Mouse (Mus musculus) left cerebral cortex, adult 18-20 months (tissue): ENCODE data around the gene Tmprss4. TPM values are rescaled to one million over a fixed set of nuclear protein-coding genes. Genes with fewer than 3 reads are reported as not detected.

Experiments used
- DNase-seq, 2 experiments: peaks; one replicate each; pipeline ENCODE4 v3.0.0; 2021 to 2022; ENCODE audit warnings: low spot score in 2 of 2, mixed read lengths in 1 of 2
- long read RNA-seq, 2 experiments: library from polyadenylated mRNA; stranded (forward); transcript quantifications; one replicate each; pipeline ENCODE4 v2.0.0; 2021
- total RNA-seq, 2 experiments: library from RNA; stranded (reverse); gene quantifications; 2 replicates each; pipeline ENCODE4 v1.2.3; 2021

Gene Tmprss4
- under 1 TPM in 1 of 2 experiments, not detected in 1; 0.28 TPM for total RNA-seq
- long read RNA-seq, experiment 1, partial matches to known transcripts = 0 of 2 reads
- long read RNA-seq, experiment 1, other reads (novel, unspliced or antisense) = 2 of 2 reads
- long read RNA-seq, experiment 2 = 0 reads

GRCm38 (mm10) chr9:45203797-45204410, at the start of gene Tmprss4:
TSS of gene Tmprss4 (minus strand) at chr9:45204092.
- no peak for DNase-seq

GRCm38 (mm10) chr9:45252395-45252794, 48.5 kb upstream of the Tmprss4 start:
- DNase-seq = no peak

GRCm38 (mm10) chr9:45251990-45252389, 48.1 kb upstream of the Tmprss4 start:
- no peak for DNase-seq

GRCm38 (mm10) chr9:45251281-45251680, 47.4 kb upstream of the Tmprss4 start:
- DNase-seq = no peak

- no peak for DNase-seq
Observed at GRCm38 (mm10) chr9:45250306-45250705, 46.4 kb upstream of the Tmprss4 start.

- no peak for DNase-seq
Observed at GRCm38 (mm10) chr9:45247536-45247935, 43.6 kb upstream of the Tmprss4 start.

- no peak for DNase-seq
Observed at GRCm38 (mm10) chr9:45246060-45246459, 42.2 kb upstream of the Tmprss4 start.

GRCm38 (mm10) chr9:45245432-45245831, 41.5 kb upstream of the Tmprss4 start:
- DNase-seq = no peak

GRCm38 (mm10) chr9:45241397-45241796, 37.5 kb upstream of the Tmprss4 start:
- no peak for DNase-seq

- DNase-seq = no peak
Observed at GRCm38 (mm10) chr9:45236744-45237143, 32.9 kb upstream of the Tmprss4 start.

GRCm38 (mm10) chr9:45235668-45236227, 31.9 kb upstream of the Tmprss4 start:
- no peak for DNase-seq

- no peak for DNase-seq
Observed at GRCm38 (mm10) chr9:45229359-45229758, 25.5 kb upstream of the Tmprss4 start.

- peak; percentile 94 to 99 for DNase-seq
Observed at GRCm38 (mm10) chr9:45221567-45221966, 17.7 kb upstream of the Tmprss4 start.

- DNase-seq = no peak
Observed at GRCm38 (mm10) chr9:45219644-45220043, 15.8 kb upstream of the Tmprss4 start.

- no peak for DNase-seq
Observed at GRCm38 (mm10) chr9:45215526-45216179, 11.8 kb upstream of the Tmprss4 start.

- DNase-seq = no peak
Observed at GRCm38 (mm10) chr9:45212001-45212400, 8.1 kb upstream of the Tmprss4 start.

GRCm38 (mm10) chr9:45207015-45207743, 3.3 kb upstream of the Tmprss4 start:
- no peak for DNase-seq

- DNase-seq = no peak
Observed at GRCm38 (mm10) chr9:45206121-45206520, 2.2 kb upstream of the Tmprss4 start.

- DNase-seq = no peak
Observed at GRCm38 (mm10) chr9:45205143-45205542, 1.3 kb upstream of the Tmprss4 start.

GRCm38 (mm10) chr9:45202021-45202798, 1.7 kb downstream of the Tmprss4 start:
- DNase-seq = no peak
